Mouse (Mus musculus) kidney, postnatal 0 days (tissue): Measurements from ENCODE around the gene Anp32e. TPM values are rescaled to one million over a fixed set of nuclear protein-coding genes. Genes with fewer than 3 reads are reported as not detected.

Experiments used
- ATAC-seq: fragments of 200-750 bp; cut with Nextera tagmentation; replicated peaks from 2 replicates; pipeline ENCODE4 v1.8.0; 2017; ENCODE audit warnings: low read depth, moderate number of reproducible peaks, moderate TSS enrichment, moderate library complexity; ENCODE audit not compliant: low FRiP score
- DNase-seq: peaks from one replicate; pipeline ENCODE4 v3.0.0-alpha.2; 2016; ENCODE audit warnings: low spot score
- H3K27ac ChIP-seq: fragments of 300-500 bp; sonication (generic); 2 replicates; pipeline ENCODE4 v1.5.1; 2014; ENCODE audit warnings: mild to moderate bottlenecking
- H3K27me3 ChIP-seq: fragments of 300-500 bp; sonication (generic); 2 replicates; pipeline ENCODE4 v1.6.1; 2014; ENCODE audit warnings: low read length, mixed read lengths; ENCODE audit not compliant: insufficient read depth
- H3K36me3 ChIP-seq: fragments of 300-500 bp; sonication (generic); 2 replicates; pipeline ENCODE4 v1.6.1; 2014; ENCODE audit warnings: low read length, mixed read lengths; ENCODE audit not compliant: insufficient read depth
- H3K4me1 ChIP-seq: fragments of 300-500 bp; sonication (generic); replicated peaks from 2 replicates; pipeline ENCODE4 v1.6.1; 2014; ENCODE audit warnings: antibody characterized with exemption, low read length, mixed read lengths; ENCODE audit not compliant: insufficient read depth
- H3K4me2 ChIP-seq: fragments of 300-500 bp; sonication (generic); 2 replicates; pipeline ENCODE4 v1.6.1; 2014; ENCODE audit warnings: mild to moderate bottlenecking, low read length, moderate library complexity, mixed read lengths
- H3K4me3 ChIP-seq: fragments of 300-500 bp; sonication (generic); replicated peaks from 2 replicates; pipeline ENCODE4 v1.5.1; 2014; ENCODE audit warnings: low read depth, low read length
- H3K9ac ChIP-seq: fragments of 300-500 bp; sonication (generic); 2 replicates; pipeline ENCODE4 v1.6.1; 2014; ENCODE audit warnings: low read depth, low read length
- H3K9me3 ChIP-seq: fragments of 300-500 bp; sonication (generic); replicated peaks from 2 replicates; pipeline ENCODE4 v1.6.1; 2016; ENCODE audit warnings: low read length, inconsistent platforms, mixed read lengths
- CTCF ChIP-seq: IDR thresholded peaks from 2 replicates; pipeline ENCODE4 v1.5.1; 2016; ENCODE audit warnings: antibody characterized with exemption, low read depth, mild to moderate bottlenecking, moderate library complexity
- WGBS: fragments of 180-500 bp; shearing (Covaris S2); extraction: QIAGEN DNeasy Blood & Tissue Kit; methylation state at CpG from one replicate; pipeline ENCODE4 v1.1.7; 2014; 5-methylcytosine and 5-hydroxymethylcytosine counted together
- polyA plus RNA-seq: library from polyadenylated mRNA; unstranded; fragments of >200 nt; fragmentation: Nextera tagmentation; extraction: Ambion mirVana; gene quantifications from 2 replicates; pipeline ENCODE4 v1.2.1, GENCODE M21; 2015

Gene Anp32e
- polyA plus RNA-seq, 1 experiment from 2014 or later: 128 TPM

- no peak for ATAC-seq
- no peak for DNase-seq
- Histone ChIP-seq H3K27me3 (no peaks in the 10 kb centered on the region), H3K36me3 (peaks cover 41% of the 10 kb centered on the region), H3K9me3 (no peaks in the 10 kb centered on the region), H3K9ac (no peak overlapping the region), H3K4me3 (no peak overlapping the region), H3K4me1 (peaks cover 4% of the 10 kb centered on the region; the same call in 1 of the 2 replicates), H3K27ac (no peak overlapping the region), H3K4me2 (no peak overlapping the region)
- WGBS: 100% methylated on average over 1 of the region's 1 CpGs
- TF ChIP-seq CTCF: no peak
These were observed 5.4 kb downstream of the Anp32e start for GRCm38 (mm10) chr3:95934448-95934847.

- no peak overlapping the region for H3K9ac ChIP-seq
- H3K36me3 ChIP-seq: peaks cover 52% of the 10 kb centered on the region
- no peak overlapping the region for H3K27ac ChIP-seq
- no peaks in the 10 kb centered on the region for H3K27me3 ChIP-seq
- DNase-seq (no peak), ATAC-seq (no peak)
- no peak overlapping the region for H3K4me2 ChIP-seq
- no peaks in the 10 kb centered on the region for H3K9me3 ChIP-seq
- H3K4me1 ChIP-seq: no peaks in the 10 kb centered on the region
- no peak overlapping the region for H3K4me3 ChIP-seq
- TF ChIP-seq CTCF: no peak
- 97% methylated on average over 8 of the region's 8 CpGs for WGBS
These were observed 9.2 kb downstream of the Anp32e start for GRCm38 (mm10) chr3:95938217-95938616.

GRCm38 (mm10) chr3:95938835-95939234 is 9.8 kb downstream of the Anp32e start:
- TF ChIP-seq CTCF: peak; percentile 56; the same call in 1 of the 2 replicates
- WGBS: 96% methylated on average over 15 of the region's 15 CpGs
- Histone ChIP-seq H3K4me2 (no peak overlapping the region), H3K9me3 (no peaks in the 10 kb centered on the region), H3K4me1 (no peaks in the 10 kb centered on the region), H3K27ac (no peak overlapping the region), H3K27me3 (no peaks in the 10 kb centered on the region), H3K36me3 (peaks cover 51% of the 10 kb centered on the region), H3K4me3 (no peak overlapping the region), H3K9ac (no peak overlapping the region)
- peak; percentile 18 for DNase-seq
- no peak for ATAC-seq

- peak; percentile 94 for ATAC-seq
- 0 out of 2 replicates have a peak overlapping the region, but pooled peaks have one; percentile 19 for H3K27ac ChIP-seq
- TF ChIP-seq CTCF: no peak
These were observed 13.7 kb downstream of the Anp32e start for GRCm38 (mm10) chr3:95942749-95943148.

GRCm38 (mm10) chr3:95943226-95943625 is 14.2 kb downstream of the Anp32e start:
- no peak for TF ChIP-seq CTCF
- H3K27me3 ChIP-seq: no peaks in the 10 kb centered on the region
- H3K36me3 ChIP-seq: peaks cover 39% of the 10 kb centered on the region
- no peak overlapping the region; the same call in 1 of the 2 replicates for H3K27ac ChIP-seq
- DNase-seq: no peak
- no peaks in the 10 kb centered on the region for H3K4me1 ChIP-seq
- ATAC-seq: no peak
- no peaks in the 10 kb centered on the region for H3K9me3 ChIP-seq
- H3K9ac ChIP-seq: no peak overlapping the region
- WGBS: 96% methylated on average over 7 of the region's 7 CpGs
- no peak overlapping the region for H3K4me2 ChIP-seq
- no peak overlapping the region for H3K4me3 ChIP-seq

More at GRCm38 (mm10) chr3:95942749-95943148, 13.7 kb downstream of the Anp32e start:
- peaks cover 43% of the 10 kb centered on the region for H3K36me3 ChIP-seq
- no peak overlapping the region for H3K9ac ChIP-seq
- H3K9me3 ChIP-seq: no peaks in the 10 kb centered on the region
- 72% methylated on average over 6 of the region's 6 CpGs for WGBS
- H3K4me1 ChIP-seq: no peaks in the 10 kb centered on the region
- H3K27me3 ChIP-seq: no peaks in the 10 kb centered on the region
- no peak for DNase-seq
- H3K4me2 ChIP-seq: no peak overlapping the region
- no peak overlapping the region for H3K4me3 ChIP-seq

- Histone ChIP-seq H3K9ac (no peak overlapping the region), H3K36me3 (peaks cover 29% of the 10 kb centered on the region), H3K9me3 (no peaks in the 10 kb centered on the region), H3K27me3 (no peaks in the 10 kb centered on the region), H3K4me1 (no peaks in the 10 kb centered on the region), H3K4me2 (no peak overlapping the region), H3K4me3 (no peak overlapping the region), H3K27ac (no peak overlapping the region)
- DNase-seq: no peak
- no peak for ATAC-seq
- WGBS: 86% methylated on average over 8 of the region's 8 CpGs
- no peak for TF ChIP-seq CTCF
These were observed 15.7 kb downstream of the Anp32e start for GRCm38 (mm10) chr3:95944742-95945141.

- WGBS: 90% methylated on average over 14 of the region's 14 CpGs
- no peak for TF ChIP-seq CTCF
- Histone ChIP-seq H3K36me3 (peaks cover 23% of the 10 kb centered on the region), H3K4me3 (no peak overlapping the region), H3K27me3 (no peaks in the 10 kb centered on the region), H3K9ac (no peak overlapping the region), H3K27ac (no peak overlapping the region), H3K4me2 (no peak overlapping the region), H3K9me3 (no peaks in the 10 kb centered on the region), H3K4me1 (no peaks in the 10 kb centered on the region)
- DNase-seq: no peak
- ATAC-seq: no peak
These were observed 16.7 kb downstream of the Anp32e start for GRCm38 (mm10) chr3:95945731-95946240.
